ENCODE assay signal across 8 mouse cellular contexts in genomic region chr11:88151379-88152155, GRCm38 (mm10). TPM values are rescaled to one million over a fixed set of nuclear protein-coding genes. Genes with fewer than 3 reads are reported as not detected.
A peak's percentile ranks its signal among the peaks of the same experiment; 100 is the strongest.
DNase-seq lines count a peak whose midpoint lies in the region; ATAC-seq and TF ChIP-seq lines count a peak whose summit lies in the region.

No protein-coding gene starts in this region.

- peaks cover 41% of the 10 kb centered on the region for H3K4me1 ChIP-seq in kidney, postnatal 0 days (replicated peaks; ENCODE audit: insufficient read depth, low read length)
- H3K4me1 ChIP-seq in midbrain, embryonic 11.5 days (ENCODE audit: control insufficient read depth, insufficient read depth, low read length) = peaks cover 52% of the 10 kb centered on the region

- peak; percentile 22; the same call in 1 of the 2 replicates for TF ChIP-seq CTCF in kidney, postnatal 0 days (IDR thresholded peaks at IDR 0.05; ENCODE audit: low read depth)

- 39% methylated on average over 7 of the region's 7 CpGs for WGBS in kidney, postnatal 0 days
- WGBS in midbrain, embryonic 11.5 days = 40% methylated on average over 7 of the region's 7 CpGs

- no peaks in the 10 kb centered on the region for H3K36me3 ChIP-seq in kidney, postnatal 0 days (ENCODE audit: insufficient read depth, low read length)
- H3K36me3 ChIP-seq in midbrain, embryonic 11.5 days (ENCODE audit: control insufficient read depth, insufficient read depth, low read length) = no peaks in the 10 kb centered on the region

- H3K9ac ChIP-seq in kidney, postnatal 0 days (ENCODE audit: low read depth, low read length) = no peak overlapping the region
- peak overlapping the region; percentile 6 for H3K9ac ChIP-seq in midbrain, embryonic 11.5 days (ENCODE audit: low read length)

- ATAC-seq in kidney, postnatal 0 days (replicated peaks; ENCODE audit: low FRiP score, low read depth) = 0 out of 2 replicates have a peak, but pooled peaks have one; percentile 25
- ATAC-seq in midbrain, embryonic 11.5 days (ENCODE audit: low FRiP score) = no peak

- H3K9me3 ChIP-seq in kidney, postnatal 0 days (replicated peaks; ENCODE audit: low read length) = no peaks in the 10 kb centered on the region
- H3K9me3 ChIP-seq in midbrain, embryonic 11.5 days (ENCODE audit: control insufficient read depth, low read length) = no peaks in the 10 kb centered on the region

- peak; percentile 47 to 55 for DNase-seq in spleen, postnatal 36 days (ENCODE audit: low spot score in 2 of 2)
- no peak for DNase-seq in spleen, postnatal 4 days (ENCODE audit: low spot score in 2 of 2)
- peak; percentile 60 to 67 for DNase-seq in heart, adult 9 months (ENCODE audit: low spot score in 2 of 2)
- peak; percentile 64 for DNase-seq in kidney, postnatal 0 days (ENCODE audit: low spot score)
- no peak for DNase-seq in midbrain, embryonic 11.5 days (ENCODE audit: low spot score, missing footprints)
- no peak for DNase-seq in right cerebral cortex, postnatal 36 days (ENCODE audit: low spot score in 2 of 2)
- DNase-seq in thymus, postnatal 36 days = no peak
- no peak for DNase-seq in urinary bladder, adult 2 months (ENCODE audit: low spot score)

- H3K4me3 ChIP-seq in kidney, postnatal 0 days (replicated peaks; ENCODE audit: low read depth, low read length) = no peak overlapping the region
- no peak overlapping the region for H3K4me3 ChIP-seq in midbrain, embryonic 11.5 days (ENCODE audit: low read depth, low read length)

- no peak overlapping the region for H3K4me2 ChIP-seq in kidney, postnatal 0 days (ENCODE audit: low read length)
- no peak overlapping the region for H3K4me2 ChIP-seq in midbrain, embryonic 11.5 days

- no peaks in the 10 kb centered on the region for H3K27me3 ChIP-seq in kidney, postnatal 0 days (ENCODE audit: insufficient read depth, low read length)
- no peaks in the 10 kb centered on the region for H3K27me3 ChIP-seq in midbrain, embryonic 11.5 days (ENCODE audit: control insufficient read depth, insufficient read depth, low read length)

- H3K27ac ChIP-seq in kidney, postnatal 0 days = peak overlapping the region; percentile 89
- H3K27ac ChIP-seq in midbrain, embryonic 11.5 days (ENCODE audit: low read depth, low read length) = peak overlapping the region; percentile 12; the same call in 1 of the 2 replicates

RNA-seq across cellular contexts. Expression of gene Mrps23, which starts 52.6 kb away (rescaled TPM):
- polyA plus RNA-seq in kidney, postnatal 0 days (2015; fragmentation: Nextera tagmentation; extraction: Ambion mirVana) = 76.3 and 77.7 TPM in 2 replicates
- polyA plus RNA-seq in midbrain, embryonic 11.5 days (2014; fragmentation: Nextera tagmentation; extraction: Ambion mirVana) = 88.8 TPM in 2 replicates
- 77.3 and 83.9 TPM in 2 replicates for polyA plus RNA-seq in urinary bladder, adult 2 months (2012; rRNA removed)

RNA-seq across cellular contexts. Expression of gene Cuedc1, which starts 53.7 kb away (rescaled TPM):
- 16.4 and 19.4 TPM in 2 replicates for polyA plus RNA-seq in kidney, postnatal 0 days (2015; fragmentation: Nextera tagmentation; extraction: Ambion mirVana)
- polyA plus RNA-seq in midbrain, embryonic 11.5 days (2014; fragmentation: Nextera tagmentation; extraction: Ambion mirVana) = 16.5 and 17.0 TPM in 2 replicates
- 62.4 and 86.0 TPM in 2 replicates for polyA plus RNA-seq in urinary bladder, adult 2 months (2012; rRNA removed)

Comparison
In these comparisons a context has a peak if more than half of its experiments do, and no peak if none do; other contexts are left out.
1. DNase-seq: peak in spleen, postnatal 36 days (2 of 2), heart, adult 9 months (2 of 2) and kidney, postnatal 0 days (single experiment); none in spleen, postnatal 4 days (0 of 2), midbrain, embryonic 11.5 days (single experiment), right cerebral cortex, postnatal 36 days (0 of 2), thymus, postnatal 36 days (0 of 2) and urinary bladder, adult 2 months (single experiment).